Mouse (Mus musculus) liver, adult 2 months (tissue): ENCODE results near the gene Lrrc1. TPM values are rescaled to one million over a fixed set of nuclear protein-coding genes. Genes with fewer than 3 reads are reported as not detected.

Source experiments
- DNase-seq: peaks from one replicate; pipeline ENCODE4 v3.0.0-alpha.2; 2011; ENCODE audit warnings: low read depth, low spot score; ENCODE audit errors: extremely low read depth
- H3K27ac ChIP-seq: fragments of 200-500 bp; replicated peaks from 2 replicates; pipeline ENCODE4 v1.5.1; 2012; ENCODE audit warnings: low read depth, mild to moderate bottlenecking, control low read depth, inconsistent platforms, low read length; ENCODE audit not compliant: insufficient read depth
- H3K27me3 ChIP-seq: fragments of 200-500 bp; 2 replicates; pipeline ENCODE4 v1.6.1; 2012; ENCODE audit warnings: mild to moderate bottlenecking, moderate library complexity, low read length, inconsistent platforms; ENCODE audit not compliant: control insufficient read depth, insufficient read depth
- H3K36me3 ChIP-seq: fragments of 200-500 bp; 2 replicates; pipeline ENCODE4 v1.6.1; 2012; ENCODE audit warnings: low read length, inconsistent platforms; ENCODE audit not compliant: control insufficient read depth, insufficient read depth
- H3K4me1 ChIP-seq: fragments of 200-500 bp; 2 replicates; pipeline ENCODE4 v1.6.1; 2011; ENCODE audit warnings: low read length; ENCODE audit not compliant: control insufficient read depth, insufficient read depth
- H3K4me3 ChIP-seq: fragments of 200-500 bp; 2 replicates; pipeline ENCODE4 v1.5.1; 2011; ENCODE audit warnings: low read depth, mild to moderate bottlenecking, control low read depth, low read length, moderate library complexity; ENCODE audit not compliant: insufficient read depth
- H3K79me2 ChIP-seq: fragments of 200-500 bp; 2 replicates; pipeline ENCODE4 v1.6.1; 2012; ENCODE audit warnings: inconsistent platforms, mild to moderate bottlenecking, low read length, moderate library complexity; ENCODE audit not compliant: control insufficient read depth, insufficient read depth
- H3K9ac ChIP-seq: fragments of 200-500 bp; 2 replicates; pipeline ENCODE4 v1.6.1; 2012; ENCODE audit warnings: low read depth, mild to moderate bottlenecking, control low read depth, inconsistent platforms, low read length
- CTCF ChIP-seq: fragments of 200-500 bp; IDR thresholded peaks from 2 replicates; pipeline ENCODE4 v1.5.1; 2011; ENCODE audit warnings: low read depth, low read length, control low read depth
- POLR2A ChIP-seq: fragments of 200-500 bp; IDR thresholded peaks from 2 replicates; pipeline ENCODE4 v1.6.1; 2011; ENCODE audit warnings: low read length, control low read depth; ENCODE audit not compliant: insufficient read depth; ENCODE audit errors: extremely low read depth
- WGBS: fragments of 180-500 bp; shearing (Covaris S2); methylation state at CpG from one replicate; pipeline ENCODE4 v1.1.7; 2018; 5-methylcytosine and 5-hydroxymethylcytosine counted together
- polyA plus RNA-seq: library from polyadenylated mRNA; depleted of rRNA; stranded (reverse); fragments of >200 nt; gene quantifications from 2 replicates; pipeline ENCODE4 v1.2.3, GENCODE M21; 2012
- total RNA-seq: library from RNA; depleted of rRNA; stranded (reverse); fragments of >200 nt; gene quantifications from 2 replicates; pipeline ENCODE4 v1.2.3, GENCODE M21; 2014

Gene Lrrc1
- total and polyA plus RNA-seq, 2 experiments, result 0.40 to 1.4 TPM

DNA sequence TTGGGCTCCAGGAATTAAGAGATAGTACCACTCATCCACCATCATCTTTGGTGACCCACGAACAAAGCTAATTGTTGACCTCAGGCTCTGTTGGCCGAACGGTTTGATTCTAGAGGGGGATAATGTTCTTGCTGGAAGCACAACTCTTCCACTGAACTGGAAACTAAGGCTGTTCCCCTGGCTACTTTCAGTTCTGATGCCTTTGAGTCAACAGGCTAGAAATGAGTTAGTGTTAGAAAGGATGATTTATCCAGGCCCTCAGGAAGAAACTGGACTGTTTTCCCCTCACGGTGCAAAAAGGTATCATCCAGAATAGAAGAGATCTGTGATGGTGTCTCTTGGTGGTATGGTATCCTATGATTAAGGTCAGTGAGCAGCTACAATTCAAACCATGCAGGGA is 70.1 kb downstream of the Lrrc1 start:
- WGBS, result 91% methylated on average over 4 of the region's 4 CpGs
- Histone ChIP-seq H3K4me3 (no peak overlapping the region), H3K4me1 (no peaks in the 10 kb centered on the region), H3K27me3 (no peaks in the 10 kb centered on the region), H3K36me3 (no peaks in the 10 kb centered on the region), H3K79me2 (no peaks in the 10 kb centered on the region), H3K9ac (no peak overlapping the region), H3K27ac (no peak overlapping the region)
- TF ChIP-seq CTCF (no peak), POLR2A (no peak)
- DNase-seq, result no peak

DNA sequence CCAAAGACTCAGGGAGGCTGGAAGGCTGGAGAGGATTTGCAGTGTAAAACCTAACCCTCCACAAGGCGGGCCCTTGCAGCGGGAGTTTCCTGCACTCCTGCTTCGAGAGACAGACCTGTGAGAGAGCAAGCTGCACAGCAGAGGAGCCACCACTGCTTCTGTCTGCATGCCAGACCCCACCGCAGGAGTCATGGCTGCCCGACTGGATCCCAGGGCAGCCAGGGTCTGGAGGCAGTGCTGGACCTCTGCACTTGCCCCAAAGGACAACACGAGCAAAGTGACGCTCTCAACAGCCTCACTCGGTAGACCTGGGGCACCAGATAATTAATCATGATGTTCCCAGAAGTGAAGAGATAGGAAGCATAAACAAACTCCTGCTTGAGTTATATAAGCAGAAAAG is 72.1 kb downstream of the Lrrc1 start:
- WGBS, result 77% methylated on average over 8 of the region's 8 CpGs
- no peak overlapping the region for H3K4me3 ChIP-seq
- no peak for DNase-seq

GRCm38 (mm10) chr9:77471646-77472220 is 72.9 kb downstream of the Lrrc1 start:
- Histone ChIP-seq H3K4me1 (no peaks in the 10 kb centered on the region), H3K36me3 (no peaks in the 10 kb centered on the region), H3K4me3 (no peak overlapping the region), H3K79me2 (no peaks in the 10 kb centered on the region), H3K9ac (no peak overlapping the region), H3K27ac (no peak overlapping the region), H3K27me3 (no peaks in the 10 kb centered on the region)
- WGBS, result 94% methylated on average over 12 of the region's 12 CpGs
- DNase-seq, result no peak
- TF ChIP-seq POLR2A (no peak), CTCF (no peak)

More for the DNA sequence above, 72.1 kb downstream of the Lrrc1 start:
- TF ChIP-seq CTCF (no peak), POLR2A (no peak)
- H3K27me3 ChIP-seq, result no peaks in the 10 kb centered on the region
- H3K9ac ChIP-seq, result no peak overlapping the region
- no peak overlapping the region for H3K27ac ChIP-seq
- no peaks in the 10 kb centered on the region for H3K36me3 ChIP-seq
- no peaks in the 10 kb centered on the region for H3K79me2 ChIP-seq
- no peaks in the 10 kb centered on the region for H3K4me1 ChIP-seq

DNA sequence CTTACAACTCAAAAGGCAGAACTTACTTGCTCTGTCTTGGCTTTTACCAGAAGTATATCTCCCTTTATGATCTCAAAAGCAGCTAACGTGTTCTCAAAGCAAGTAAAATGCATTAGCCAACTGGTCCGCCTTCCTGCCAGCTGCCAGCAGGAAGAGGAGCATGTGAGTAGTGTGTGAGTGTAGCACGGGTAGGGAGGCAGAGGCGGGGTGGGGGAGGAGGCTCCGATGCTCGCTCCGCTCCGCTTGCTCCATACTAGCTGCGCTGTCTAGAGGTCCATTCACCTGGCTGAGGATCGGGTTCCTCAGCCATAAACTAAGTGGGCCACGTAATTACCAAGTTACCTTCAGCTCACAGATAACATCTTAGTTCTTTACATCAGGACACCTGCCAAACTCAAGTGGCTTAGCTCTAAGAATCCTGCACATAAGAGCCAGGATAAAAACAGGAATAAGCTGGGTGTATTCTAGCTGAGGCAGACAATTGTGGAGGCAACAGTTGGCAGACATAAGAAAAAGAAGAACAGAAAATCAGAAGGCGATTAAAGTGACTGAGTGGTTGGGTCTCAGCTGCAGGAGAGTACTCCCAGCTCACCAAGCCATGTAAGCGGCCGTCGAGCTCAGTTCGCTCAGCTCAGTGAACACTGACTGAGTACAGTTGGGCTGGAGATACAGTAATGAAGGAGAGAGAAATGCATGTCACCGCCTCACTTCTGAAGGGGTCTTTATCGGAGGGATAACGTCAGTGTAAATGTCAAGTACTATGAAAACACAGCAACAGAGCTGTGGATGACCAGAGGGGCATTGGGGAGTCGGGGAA is 74.7 kb downstream of the Lrrc1 start:
- Histone ChIP-seq H3K79me2 (no peaks in the 10 kb centered on the region), H3K36me3 (no peaks in the 10 kb centered on the region), H3K27ac (no peak overlapping the region), H3K9ac (no peak overlapping the region), H3K4me3 (no peak overlapping the region), H3K4me1 (no peaks in the 10 kb centered on the region), H3K27me3 (no peaks in the 10 kb centered on the region)
- DNase-seq, result no peak
- TF ChIP-seq CTCF, result no peak
- TF ChIP-seq POLR2A, result no peak
- 87% methylated on average over 20 of the region's 20 CpGs for WGBS

GRCm38 (mm10) chr9:77466926-77467325 is 77.7 kb downstream of the Lrrc1 start:
- TF ChIP-seq CTCF, result no peak
- 77% methylated on average over 5 of the region's 5 CpGs for WGBS
- no peaks in the 10 kb centered on the region for H3K79me2 ChIP-seq

GRCm38 (mm10) chr9:77465401-77465800 is 79.3 kb downstream of the Lrrc1 start:
- H3K79me2 ChIP-seq, result no peaks in the 10 kb centered on the region
- no peaks in the 10 kb centered on the region for H3K27me3 ChIP-seq
- TF ChIP-seq POLR2A, result no peak
- H3K9ac ChIP-seq, result no peak overlapping the region
- no peak overlapping the region for H3K27ac ChIP-seq
- no peaks in the 10 kb centered on the region for H3K36me3 ChIP-seq
- DNase-seq, result no peak
- H3K4me3 ChIP-seq, result no peak overlapping the region
- 88% methylated on average over 11 of the region's 11 CpGs for WGBS
- H3K4me1 ChIP-seq, result no peaks in the 10 kb centered on the region

More at GRCm38 (mm10) chr9:77466926-77467325, 77.7 kb downstream of the Lrrc1 start:
- Histone ChIP-seq H3K9ac (no peak overlapping the region), H3K27me3 (no peaks in the 10 kb centered on the region), H3K27ac (no peak overlapping the region), H3K4me1 (no peaks in the 10 kb centered on the region), H3K4me3 (no peak overlapping the region), H3K36me3 (no peaks in the 10 kb centered on the region)
- no peak for DNase-seq
